Mouse (Mus musculus): Measurements from ENCODE around the gene Trim37.

DNA sequence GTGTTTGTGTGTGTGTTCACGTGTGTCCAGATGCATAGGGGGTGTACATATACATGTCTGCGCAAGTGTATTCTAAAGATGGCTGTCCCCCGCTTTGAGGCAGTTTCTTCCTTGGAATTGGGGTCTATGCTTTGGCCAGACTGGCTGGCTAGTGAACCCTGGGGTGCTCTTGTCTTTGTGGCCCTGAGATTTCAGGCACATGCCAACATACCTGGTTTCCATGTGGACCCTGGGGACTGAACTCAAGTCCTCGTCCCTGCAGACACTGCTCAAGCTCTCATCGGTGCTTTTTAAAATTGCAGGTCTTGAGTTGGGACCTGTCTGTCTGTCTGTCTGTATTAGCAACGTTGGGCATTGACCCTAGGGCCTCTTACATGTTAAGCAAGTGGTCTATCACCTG is 126.4 kb downstream of the Trim37 start:
- TF ChIP-seq ZC3H11A (IDR thresholded peaks at IDR 0.05; ENCODE audit: borderline replicate concordance, low read depth, low read length) (no peak), ZNF384 (IDR thresholded peaks at IDR 0.05; ENCODE audit: low read depth, low read length) (no peak), MAFK (IDR thresholded peaks at IDR 0.05; ENCODE audit: insufficient read depth, low read depth, low read length) (no peak)

All from ES-E14 (cell line).